In the genomic region with DNA sequence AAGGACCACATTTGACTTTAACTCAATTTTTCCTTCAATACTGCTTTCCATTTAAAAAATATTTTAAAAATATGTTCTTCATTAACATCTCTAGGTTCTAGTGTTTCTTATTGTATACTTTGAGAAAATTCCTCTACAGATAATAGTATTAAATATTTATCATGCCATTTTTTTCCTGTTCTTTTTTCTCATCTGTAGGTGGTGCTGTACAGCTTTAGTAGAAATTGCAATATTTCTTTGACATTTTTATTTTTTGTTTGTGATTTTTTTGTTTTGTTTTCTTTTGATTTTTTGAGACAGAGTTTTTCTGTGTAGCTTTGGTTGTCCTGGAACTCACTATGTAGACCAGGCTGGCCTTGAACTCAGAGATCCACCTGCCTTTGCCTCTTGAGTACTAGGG, we compare ENCODE assay signal across 28 mouse cellular contexts. TPM values are rescaled to one million over a fixed set of nuclear protein-coding genes. Genes with fewer than 3 reads are reported as not detected.
A peak's percentile ranks its signal among the peaks of the same experiment; 100 is the strongest.
DNase-seq lines count a peak whose midpoint lies in the region; ATAC-seq and TF ChIP-seq lines count a peak whose summit lies in the region.
"Had no signal": no experiment of that assay in that cellular context is flagged by ENCODE, and none has a peak within 500 bp of the region (broad histone marks: within the 10 kb centered on the region; RNA-seq: fewer than 3 reads in every experiment).

No protein-coding gene starts in this region.

- no peak for ATAC-seq in midbrain, postnatal 0 days (ENCODE audit: low FRiP score)
- no peak for ATAC-seq in midbrain, embryonic 11.5 days (ENCODE audit: low FRiP score)
- ATAC-seq in stomach, postnatal 0 days (ENCODE audit: low FRiP score, low TSS enrichment), result no peak

- TF ChIP-seq POLR2A in heart, adult 2 months (IDR thresholded peaks at IDR 0.05; ENCODE audit: insufficient read depth, low read depth, low read length), result no peak

- no peak for DNase-seq in heart, adult 2 months
- no peak for DNase-seq in heart, adult 11 months
- no peak for DNase-seq in left cerebral cortex, adult 2 months (ENCODE audit: extremely low spot score in 1 of 2, low spot score in 2 of 2)
- DNase-seq in left cerebral cortex, postnatal 4 days, result no peak
- DNase-seq in midbrain, postnatal 0 days (ENCODE audit: low spot score), result no peak
- DNase-seq in midbrain, embryonic 11.5 days (ENCODE audit: low spot score, missing footprints), result no peak
- DNase-seq in stomach, postnatal 0 days (ENCODE audit: low spot score), result no peak
- no peak for DNase-seq in adrenal gland, postnatal 14 days
- DNase-seq: adrenal gland, postnatal 25 days; cerebellum, adult 11-12 months; cerebellum, adult 9-11 months; gastrocnemius, postnatal 25 days; heart, postnatal 10 days; kidney, postnatal 25 days; right cerebral cortex, postnatal 4 days; thymus, adult 2 months; thymus, postnatal 4 days had no signal

- no peak overlapping the region for H3K27ac ChIP-seq in heart, adult 2 months
- H3K27ac ChIP-seq in left cerebral cortex, adult 2 months, result no peak overlapping the region
- H3K27ac ChIP-seq in midbrain, postnatal 0 days (ENCODE audit: low read depth, low read length), result no peak overlapping the region
- H3K27ac ChIP-seq in midbrain, embryonic 11.5 days (ENCODE audit: low read depth, low read length), result no peak overlapping the region
- no peak overlapping the region for H3K27ac ChIP-seq in stomach, postnatal 0 days (replicated peaks)
- H3K27ac ChIP-seq: embryonic facial prominence, embryonic 13.5 days; forebrain, embryonic 10.5 days; heart, embryonic 13.5 days; hindbrain, embryonic 15.5 days; limb, embryonic 10.5 days; limb, embryonic 15.5 days; liver, embryonic 14.5 days; lung, embryonic 15.5 days; macrophage; neural tube, embryonic 13.5 days had no signal

- peaks cover 9% of the 10 kb centered on the region for H3K36me3 ChIP-seq in heart, adult 2 months (ENCODE audit: control insufficient read depth, insufficient read depth, low read length)
- H3K36me3 ChIP-seq in midbrain, postnatal 0 days (ENCODE audit: insufficient read depth, low read length), result peaks cover 33% of the 10 kb centered on the region; the same call in 1 of the 2 replicates
- peaks cover 5% of the 10 kb centered on the region; the same call in 1 of the 2 replicates for H3K36me3 ChIP-seq in midbrain, embryonic 11.5 days (ENCODE audit: control insufficient read depth, insufficient read depth, low read length)
- peaks cover 25% of the 10 kb centered on the region; the same call in 1 of the 2 replicates for H3K36me3 ChIP-seq in stomach, postnatal 0 days (ENCODE audit: control insufficient read depth, insufficient read depth, low read length)

- H3K4me2 ChIP-seq in midbrain, postnatal 0 days (ENCODE audit: low read depth, low read length, poor library complexity, severe bottlenecking), result no peak overlapping the region
- no peak overlapping the region for H3K4me2 ChIP-seq in midbrain, embryonic 11.5 days
- H3K4me2 ChIP-seq in stomach, postnatal 0 days (replicated peaks; ENCODE audit: low read depth), result no peak overlapping the region
- H3K4me2 ChIP-seq: embryonic facial prominence, embryonic 13.5 days; heart, embryonic 13.5 days; hindbrain, embryonic 15.5 days; limb, embryonic 15.5 days; lung, embryonic 15.5 days; neural tube, embryonic 13.5 days had no signal

- H3K79me2 ChIP-seq in heart, adult 2 months (replicated peaks; ENCODE audit: control insufficient read depth, insufficient read depth, low read length), result peaks cover 2% of the 10 kb centered on the region; the same call in 1 of the 2 replicates

- no peaks in the 10 kb centered on the region; the same call in none of the 2 replicates for H3K4me1 ChIP-seq in heart, adult 2 months (ENCODE audit: control insufficient read depth, insufficient read depth, low read length)
- peaks cover 3% of the 10 kb centered on the region; the same call in 1 of the 2 replicates for H3K4me1 ChIP-seq in midbrain, postnatal 0 days (ENCODE audit: insufficient read depth, low read length)
- peaks cover 8% of the 10 kb centered on the region for H3K4me1 ChIP-seq in midbrain, embryonic 11.5 days (ENCODE audit: control insufficient read depth, insufficient read depth, low read length)
- H3K4me1 ChIP-seq in stomach, postnatal 0 days (replicated peaks; ENCODE audit: control insufficient read depth, insufficient read depth), result no peaks in the 10 kb centered on the region

- H3K9me3 ChIP-seq in midbrain, postnatal 0 days (ENCODE audit: low read length), result no peaks in the 10 kb centered on the region
- no peaks in the 10 kb centered on the region for H3K9me3 ChIP-seq in midbrain, embryonic 11.5 days (ENCODE audit: control insufficient read depth, low read length)
- no peaks in the 10 kb centered on the region for H3K9me3 ChIP-seq in stomach, postnatal 0 days (ENCODE audit: control insufficient read depth, low read length)
- H3K9me3 ChIP-seq: embryonic facial prominence, embryonic 13.5 days; forebrain, embryonic 10.5 days; G1E; heart, embryonic 13.5 days; hindbrain, embryonic 15.5 days; limb, embryonic 10.5 days; limb, embryonic 15.5 days; lung, embryonic 15.5 days; neural tube, embryonic 13.5 days had no signal

- peak; percentile 32 for TF ChIP-seq CTCF in heart, adult 2 months (IDR thresholded peaks at IDR 0.05)
- peak; percentile 45 for TF ChIP-seq CTCF in left cerebral cortex, adult 2 months (IDR thresholded peaks at IDR 0.05)
- peak; percentile 57 for TF ChIP-seq CTCF in midbrain, postnatal 0 days (IDR thresholded peaks at IDR 0.05)
- peak; percentile 58 for TF ChIP-seq CTCF in stomach, postnatal 0 days (IDR thresholded peaks at IDR 0.05; ENCODE audit: low read depth)

- no peaks in the 10 kb centered on the region for H3K27me3 ChIP-seq in heart, adult 2 months (ENCODE audit: control insufficient read depth, insufficient read depth, low read length)
- no peaks in the 10 kb centered on the region for H3K27me3 ChIP-seq in midbrain, postnatal 0 days (ENCODE audit: insufficient read depth, low read length)
- no peaks in the 10 kb centered on the region for H3K27me3 ChIP-seq in midbrain, embryonic 11.5 days (ENCODE audit: control insufficient read depth, insufficient read depth, low read length)
- H3K27me3 ChIP-seq in stomach, postnatal 0 days (ENCODE audit: control insufficient read depth, insufficient read depth, low read length), result no peaks in the 10 kb centered on the region
- H3K27me3 ChIP-seq: embryonic facial prominence, embryonic 13.5 days; heart, embryonic 13.5 days; hindbrain, embryonic 15.5 days; limb, embryonic 15.5 days; lung, embryonic 15.5 days; neural tube, embryonic 13.5 days had no signal

- H3K4me3 ChIP-seq in heart, adult 2 months, result no peak overlapping the region
- H3K4me3 ChIP-seq in left cerebral cortex, adult 2 months, result no peak overlapping the region
- no peak overlapping the region for H3K4me3 ChIP-seq in midbrain, postnatal 0 days (ENCODE audit: low read depth, low read length)
- no peak overlapping the region for H3K4me3 ChIP-seq in midbrain, embryonic 11.5 days (ENCODE audit: low read depth, low read length)
- H3K4me3 ChIP-seq in stomach, postnatal 0 days (ENCODE audit: low read depth, low read length), result no peak overlapping the region
- H3K4me3 ChIP-seq: embryonic facial prominence, embryonic 13.5 days; forebrain, embryonic 10.5 days; heart, embryonic 13.5 days; hindbrain, embryonic 15.5 days; limb, embryonic 10.5 days; limb, embryonic 15.5 days; lung, embryonic 15.5 days; neural tube, embryonic 13.5 days had no signal

- H3K9ac ChIP-seq in heart, adult 2 months (ENCODE audit: low read depth, low read length), result no peak overlapping the region
- no peak overlapping the region for H3K9ac ChIP-seq in midbrain, postnatal 0 days (replicated peaks; ENCODE audit: low read length, poor library complexity, severe bottlenecking)
- H3K9ac ChIP-seq in midbrain, embryonic 11.5 days (ENCODE audit: low read length), result no peak overlapping the region
- H3K9ac ChIP-seq in stomach, postnatal 0 days (ENCODE audit: low read length), result no peak overlapping the region
- H3K9ac ChIP-seq: embryonic facial prominence, embryonic 13.5 days; heart, embryonic 13.5 days; hindbrain, embryonic 15.5 days; limb, embryonic 15.5 days; liver, embryonic 14.5 days; lung, embryonic 15.5 days; neural tube, embryonic 13.5 days had no signal

- intact Hi-C loops in heart, adult 2 months (cut with DNase I), result loop anchor here (5.0 kb wide), 1 partner anchor 98 kb away; no protein-coding TSS in a partner anchor
- intact Hi-C loops in left cerebral cortex, adult 2 months (cut with DNase I), result loop anchor here (5.0 kb wide), 1 partner anchor 98 kb away; no protein-coding TSS in a partner anchor
- intact Hi-C loops in left cerebral cortex, postnatal 4 days (cut with DNase I), result no loop called here

- TF ChIP-seq EP300 in heart, adult 2 months (IDR thresholded peaks at IDR 0.05; ENCODE audit: insufficient read depth, low read depth, low read length), result no peak
- no peak for TF ChIP-seq EP300 in stomach, postnatal 0 days (optimal IDR thresholded peaks at IDR 0.05)

RNA-seq across cellular contexts. Expression of gene Capza1, which starts 5.3 kb away (rescaled TPM):
- total RNA-seq in heart, adult 2 months (2021), result 10 to 100 TPM; 30.1 to 36.6 TPM
- polyA plus RNA-seq in heart, adult 2 months (2012; rRNA removed), result 18.3 and 32.1 TPM in 2 replicates
- total RNA-seq in left cerebral cortex, adult 2 months (2021), result 10 to 100 TPM; 35.1 to 39.8 TPM
- total RNA-seq in left cerebral cortex, postnatal 4 days (2021), result 10 to 100 TPM; 57.9 to 62.0 TPM
- 110 and 112 TPM in 2 replicates for total RNA-seq in midbrain, postnatal 0 days (2014; rRNA removed)
- polyA plus RNA-seq in midbrain, postnatal 0 days (2015; fragmentation: Nextera tagmentation; extraction: Ambion mirVana), result 99.2 and 103 TPM in 2 replicates
- polyA plus RNA-seq in midbrain, embryonic 11.5 days (2014; fragmentation: Nextera tagmentation; extraction: Ambion mirVana), result 268 and 275 TPM in 2 replicates
- 98.9 and 99.4 TPM in 2 replicates for polyA plus RNA-seq in stomach, postnatal 0 days (2015; fragmentation: Nextera tagmentation; extraction: Ambion mirVana)
- 101 and 105 TPM in 2 replicates for total RNA-seq in adrenal gland, postnatal 14 days (2021)

RNA-seq across cellular contexts. Expression of gene St7l, which starts 5.8 kb away (rescaled TPM):
- 10 to 100 TPM; 16.7 to 19.3 TPM for total RNA-seq in heart, adult 2 months (2021)
- polyA plus RNA-seq in heart, adult 2 months (2012; rRNA removed), result 3.7 and 7.2 TPM in 2 replicates
- 10 to 100 TPM; 36.2 to 40.5 TPM for total RNA-seq in left cerebral cortex, adult 2 months (2021)
- 10 to 100 TPM; 37.4 to 40.9 TPM for total RNA-seq in left cerebral cortex, postnatal 4 days (2021)
- 33.6 and 40.0 TPM in 2 replicates for total RNA-seq in midbrain, postnatal 0 days (2014; rRNA removed)
- 31.7 and 34.5 TPM in 2 replicates for polyA plus RNA-seq in midbrain, postnatal 0 days (2015; fragmentation: Nextera tagmentation; extraction: Ambion mirVana)
- polyA plus RNA-seq in midbrain, embryonic 11.5 days (2014; fragmentation: Nextera tagmentation; extraction: Ambion mirVana), result 36.3 and 40.3 TPM in 2 replicates
- polyA plus RNA-seq in stomach, postnatal 0 days (2015; fragmentation: Nextera tagmentation; extraction: Ambion mirVana), result 20.8 and 23.6 TPM in 2 replicates
- total RNA-seq in adrenal gland, postnatal 14 days (2021), result 38.6 and 42.0 TPM in 2 replicates

RNA-seq across cellular contexts. Expression of gene Mov10, which starts 51.2 kb away (rescaled TPM):
- 1 to 10 TPM; 4.6 to 5.9 TPM for total RNA-seq in heart, adult 2 months (2021)
- polyA plus RNA-seq in heart, adult 2 months (2012; rRNA removed), result 5.7 and 7.4 TPM in 2 replicates
- total RNA-seq in left cerebral cortex, adult 2 months (2021), result 10 to 100 TPM; 10.5 to 10.9 TPM
- 10 to 100 TPM in 1 of 2 experiments, 1 to 10 TPM in 1; 9.2 to 11.0 TPM for total RNA-seq in left cerebral cortex, postnatal 4 days (2021)
- 7.9 and 18.2 TPM in 2 replicates for total RNA-seq in midbrain, postnatal 0 days (2014; rRNA removed)
- 6.1 and 7.7 TPM in 2 replicates for polyA plus RNA-seq in midbrain, postnatal 0 days (2015; fragmentation: Nextera tagmentation; extraction: Ambion mirVana)
- polyA plus RNA-seq in midbrain, embryonic 11.5 days (2014; fragmentation: Nextera tagmentation; extraction: Ambion mirVana), result 9.5 and 9.9 TPM in 2 replicates
- polyA plus RNA-seq in stomach, postnatal 0 days (2015; fragmentation: Nextera tagmentation; extraction: Ambion mirVana), result 28.1 and 30.4 TPM in 2 replicates
- 17.8 and 18.4 TPM in 2 replicates for total RNA-seq in adrenal gland, postnatal 14 days (2021)
